Mouse (Mus musculus): ENCODE results near the gene Slc6a21.

The Slc6a21 gene

DNA sequence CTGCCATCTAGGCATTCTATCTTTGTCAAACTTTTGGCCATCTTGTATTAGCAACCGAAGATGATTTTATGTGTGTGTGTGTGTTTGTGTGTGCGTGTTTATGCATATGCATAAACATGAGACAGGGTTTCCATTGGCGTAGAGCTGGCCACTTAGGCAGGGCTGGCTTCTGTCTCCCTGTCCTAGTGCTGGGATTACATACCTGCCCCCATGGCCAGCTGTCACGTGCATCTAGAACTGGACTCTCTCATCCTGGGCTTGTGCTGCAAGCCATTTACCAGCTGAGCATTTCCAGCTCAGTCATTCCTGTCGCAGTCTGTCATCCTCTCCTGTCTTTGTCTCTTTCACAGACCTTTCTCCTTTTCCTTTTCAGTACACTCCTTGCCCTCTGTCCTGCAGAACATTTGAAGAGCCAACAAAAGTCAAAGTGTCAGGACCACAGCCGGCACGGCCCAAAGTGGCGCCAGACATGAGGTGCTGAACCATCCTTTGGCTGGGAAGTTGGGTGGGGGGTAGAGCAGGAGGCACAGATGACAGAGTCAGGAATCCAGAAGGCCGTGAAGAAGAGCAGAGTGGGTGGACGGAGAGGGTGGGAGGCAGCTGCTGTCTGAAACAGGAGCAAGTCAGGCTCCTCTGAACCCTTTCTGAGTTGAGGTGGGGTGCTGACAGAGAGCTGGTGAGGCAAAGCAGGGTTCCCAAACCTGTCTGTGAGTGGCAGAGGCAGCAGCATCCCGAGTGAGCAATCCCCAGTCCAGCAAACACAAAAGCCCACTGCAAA lies 20.1 kb upstream of the Slc6a21 start:
- no peak for DNase-seq

GRCm38 (mm10) chr7:45259281-45259680 lies 18.0 kb upstream of the Slc6a21 start:
- DNase-seq: no peak

- no peak for DNase-seq
Observed at GRCm38 (mm10) chr7:45262266-45262665, 15.0 kb upstream of the Slc6a21 start.

DNA sequence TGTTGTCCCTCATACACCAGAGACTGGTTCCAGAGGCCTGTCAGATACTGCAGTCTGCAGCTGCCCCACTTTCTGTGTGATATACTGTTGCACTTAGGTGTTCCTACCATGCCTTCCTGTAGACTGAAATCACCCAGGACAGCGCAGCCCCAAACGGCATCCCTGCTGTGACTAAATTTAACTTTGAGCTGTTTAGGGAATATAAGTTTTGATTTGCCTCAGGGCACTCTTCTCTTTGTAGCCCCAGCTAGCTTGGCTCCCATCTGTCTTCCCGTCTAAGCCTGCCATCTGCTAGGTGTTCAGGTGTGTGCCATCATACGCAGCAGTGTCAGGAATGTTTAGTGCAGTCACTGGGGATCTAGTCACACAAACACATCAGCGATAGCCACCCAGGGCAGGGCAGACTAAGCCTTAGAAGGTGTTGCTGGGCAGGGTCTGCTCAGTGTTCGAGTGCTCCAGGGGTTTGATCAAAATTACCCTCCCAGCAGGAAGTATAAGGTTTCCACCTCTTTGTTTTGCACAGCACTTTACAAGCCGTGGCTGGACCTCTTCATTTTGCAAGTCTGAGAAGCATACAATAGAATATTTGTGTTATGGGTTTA lies 14.2 kb upstream of the Slc6a21 start:
- DNase-seq: no peak

- no peak for DNase-seq
Observed at GRCm38 (mm10) chr7:45264348-45264747, 13.0 kb upstream of the Slc6a21 start.

DNA sequence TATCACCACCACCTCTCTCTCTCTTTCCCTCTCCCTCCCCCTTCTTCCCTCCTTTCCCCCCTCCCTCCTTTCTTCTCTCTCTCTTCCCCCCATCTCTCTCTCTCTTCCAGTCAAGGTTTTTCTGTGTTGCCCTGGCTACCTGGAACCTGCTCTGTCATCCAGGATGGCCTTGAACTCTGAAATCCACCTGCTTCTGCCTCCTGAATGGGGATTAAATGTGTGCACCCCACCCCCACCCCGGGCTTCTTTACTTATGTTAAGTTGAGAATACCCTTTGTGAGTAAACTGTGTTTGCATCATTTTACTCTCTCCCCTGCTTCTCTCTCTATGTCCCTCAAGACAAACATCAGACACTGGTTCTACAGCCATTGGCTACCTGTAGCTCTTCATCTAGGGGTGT lies 11.8 kb upstream of the Slc6a21 start:
- no peak for DNase-seq

GRCm38 (mm10) chr7:45272786-45273412 lies 4.4 kb upstream of the Slc6a21 start:
- no peak for DNase-seq

- no peak for DNase-seq
Observed at GRCm38 (mm10) chr7:45273672-45274071, 3.6 kb upstream of the Slc6a21 start.

DNA sequence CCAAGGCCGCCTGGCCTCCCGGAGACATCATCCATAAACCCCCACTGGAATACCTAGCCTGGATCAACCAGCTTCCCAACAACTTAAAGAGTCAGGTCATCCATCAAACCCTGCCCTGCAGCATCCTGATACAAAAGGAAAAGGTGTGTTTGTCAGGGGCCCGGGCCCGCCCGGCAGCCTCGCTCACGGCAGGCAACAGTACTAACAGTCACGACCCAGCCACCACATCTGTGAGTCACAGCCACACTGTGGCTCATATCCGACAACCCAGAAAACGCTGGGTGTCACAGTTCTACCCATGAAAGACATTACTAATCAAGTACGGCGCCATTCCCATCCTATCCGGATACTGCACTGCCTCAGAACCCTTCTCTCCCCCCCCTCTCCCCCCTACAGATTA lies 9.2 kb downstream of the Slc6a21 start:
- DNase-seq: no peak

- no peak for DNase-seq
Observed at GRCm38 (mm10) chr7:45296626-45297025, 19.3 kb downstream of the Slc6a21 start.

DNA sequence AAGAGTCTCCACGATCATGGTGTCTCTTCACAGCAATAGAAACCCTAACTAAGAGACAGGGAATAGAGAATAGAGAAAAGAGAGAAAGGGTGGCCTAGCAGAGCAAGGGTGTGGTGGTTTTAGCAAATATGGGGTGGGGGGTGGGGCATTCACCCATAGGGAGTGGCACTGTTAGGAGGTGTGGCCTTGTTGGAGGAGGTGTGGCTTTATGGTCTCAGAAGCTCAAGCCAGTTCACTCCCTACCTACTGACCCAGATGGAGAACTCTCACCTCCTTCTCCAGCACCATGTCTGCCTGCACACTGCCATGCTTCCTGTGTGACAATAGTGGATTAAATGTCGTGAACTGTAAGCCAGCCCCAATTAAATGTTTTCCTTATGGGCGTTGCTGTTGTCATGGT lies 20.2 kb downstream of the Slc6a21 start:
- no peak for DNase-seq

- DNase-seq: peak; percentile 70
Observed at GRCm38 (mm10) chr7:45299752-45300151, 22.4 kb downstream of the Slc6a21 start.

DNA sequence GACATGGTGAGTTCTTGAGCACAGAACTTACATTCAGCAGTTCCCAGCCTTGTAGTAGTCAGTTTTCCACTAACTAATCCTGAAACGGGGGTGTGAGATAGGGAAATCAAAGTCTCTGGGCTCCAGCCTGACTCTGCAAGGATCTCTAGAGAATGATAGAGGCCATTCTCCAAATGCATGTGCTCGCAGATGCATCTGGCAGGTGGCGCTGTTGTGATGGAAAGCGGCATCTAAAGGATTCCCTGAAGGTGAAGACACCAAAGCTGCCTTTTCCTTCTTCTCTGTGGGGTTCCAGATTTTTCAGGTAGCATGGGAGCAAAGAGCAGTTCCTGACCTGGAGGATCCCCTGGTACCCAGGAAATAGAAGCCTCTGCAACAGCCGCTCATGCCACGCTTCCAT lies 23.0 kb downstream of the Slc6a21 start:
- peak; percentile 83 for DNase-seq

- DNase-seq: peak; percentile 54
Observed at GRCm38 (mm10) chr7:45302626-45303025, 25.3 kb downstream of the Slc6a21 start.

DNA sequence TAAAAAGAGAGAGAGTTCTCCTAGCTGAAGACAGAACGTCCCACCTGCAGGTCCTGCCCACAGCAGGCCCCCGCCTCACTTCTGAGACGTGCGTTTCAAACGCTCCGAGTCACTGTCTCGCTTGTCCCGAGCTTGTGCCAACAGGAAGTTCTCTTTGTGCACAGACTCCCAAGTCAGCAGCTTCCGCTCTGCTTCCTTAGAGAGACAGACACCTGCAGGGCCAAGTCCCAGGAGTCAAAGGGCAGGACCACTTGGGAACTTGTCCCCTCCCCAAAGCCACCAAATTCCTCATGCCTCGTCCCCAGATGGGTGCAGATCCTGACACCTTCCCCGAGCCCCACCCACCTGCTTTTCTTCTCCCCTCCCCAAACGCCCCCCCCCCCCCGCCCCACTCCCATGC lies 27.6 kb downstream of the Slc6a21 start:
- DNase-seq: no peak

DNA sequence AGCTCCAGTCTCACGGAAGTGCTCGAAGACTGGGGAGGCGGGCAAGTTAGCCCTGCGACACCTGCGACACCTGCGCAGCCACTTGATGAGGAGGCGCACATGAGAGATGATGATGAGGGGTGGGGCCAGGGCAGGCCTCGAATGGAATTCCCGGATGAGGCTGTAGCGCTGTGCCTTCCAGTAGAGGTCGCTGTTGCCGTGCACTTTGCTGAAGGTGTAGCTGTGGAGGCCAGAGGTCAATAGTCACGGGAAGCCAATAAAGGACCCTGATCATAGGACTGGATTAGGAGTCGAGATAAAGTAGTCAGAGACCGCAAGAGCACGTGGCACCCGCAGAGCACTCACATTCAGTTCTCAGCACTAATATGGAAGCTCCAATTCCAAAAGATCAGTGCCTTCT lies 28.0 kb downstream of the Slc6a21 start:
- peak; percentile 63 for DNase-seq

GRCm38 (mm10) chr7:45308551-45309240 lies 31.4 kb downstream of the Slc6a21 start:
- DNase-seq: no peak

DNA sequence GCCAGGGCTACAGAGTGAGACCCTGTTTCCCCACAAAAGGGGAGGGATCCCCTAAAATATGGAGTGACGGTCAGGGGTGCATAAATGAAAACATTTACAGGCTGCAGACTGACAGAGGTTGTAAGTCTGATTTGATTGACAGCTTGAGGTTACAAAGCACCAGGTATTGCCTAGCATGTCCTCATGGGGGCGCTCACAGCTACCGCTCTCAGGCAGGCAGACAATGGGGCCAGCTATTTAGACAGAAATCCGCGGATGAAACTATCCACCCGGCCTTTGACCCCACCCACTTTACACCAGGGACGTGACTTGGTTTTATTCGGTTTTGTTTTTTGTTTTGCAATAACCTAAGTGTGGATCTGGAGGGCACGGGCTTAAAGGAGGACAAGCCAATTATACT lies 32.1 kb downstream of the Slc6a21 start:
- peak; percentile 49 for DNase-seq

DNA sequence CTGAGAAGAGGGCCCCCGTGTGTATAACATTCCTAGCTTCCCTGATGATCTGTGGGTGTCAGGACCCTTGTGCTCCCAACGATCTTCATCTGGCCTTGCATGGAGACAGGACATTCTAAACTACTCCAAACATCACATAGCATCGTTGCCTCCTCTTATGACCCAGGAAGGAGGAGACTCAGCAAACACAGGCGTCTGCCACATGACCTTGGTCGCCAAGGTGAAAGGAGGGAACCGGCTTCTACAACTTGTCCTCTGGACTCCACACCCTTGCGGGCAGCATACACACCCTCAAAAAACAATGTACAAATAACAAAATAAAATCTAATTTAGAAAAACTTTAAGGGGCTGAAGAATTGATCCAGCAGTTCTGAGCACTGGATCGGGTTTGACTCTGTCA lies 34.7 kb downstream of the Slc6a21 start:
- no peak for DNase-seq

- no peak for DNase-seq
Observed at GRCm38 (mm10) chr7:45312686-45313453, 35.6 kb downstream of the Slc6a21 start.

GRCm38 (mm10) chr7:45313495-45313894 lies 36.2 kb downstream of the Slc6a21 start:
- no peak for DNase-seq

DNA sequence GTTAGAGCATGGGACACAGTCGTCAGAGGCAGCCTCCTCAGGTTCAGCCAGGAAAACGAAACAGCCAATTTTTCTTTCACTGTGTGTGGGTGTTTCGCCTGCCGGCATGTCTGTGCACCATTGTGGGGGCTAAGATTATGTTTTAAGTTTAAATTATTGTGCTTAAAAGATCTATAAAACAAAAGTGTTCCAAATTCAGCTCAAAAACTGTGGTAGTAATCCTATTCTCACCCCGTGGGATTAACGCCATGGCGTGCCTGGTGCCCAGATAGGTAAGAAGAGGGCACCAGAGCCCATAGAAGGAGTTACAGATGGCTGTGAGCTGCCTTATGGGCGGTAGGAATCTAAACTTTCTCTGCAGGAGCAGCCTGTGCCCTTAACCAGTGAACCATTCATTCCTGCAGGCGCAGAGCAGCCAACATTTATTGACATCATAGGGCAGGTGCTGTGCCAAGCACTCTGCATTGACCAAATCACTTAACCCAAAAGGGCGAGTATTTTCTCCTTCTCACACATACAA lies 37.9 kb downstream of the Slc6a21 start:
- no peak for DNase-seq

DNA sequence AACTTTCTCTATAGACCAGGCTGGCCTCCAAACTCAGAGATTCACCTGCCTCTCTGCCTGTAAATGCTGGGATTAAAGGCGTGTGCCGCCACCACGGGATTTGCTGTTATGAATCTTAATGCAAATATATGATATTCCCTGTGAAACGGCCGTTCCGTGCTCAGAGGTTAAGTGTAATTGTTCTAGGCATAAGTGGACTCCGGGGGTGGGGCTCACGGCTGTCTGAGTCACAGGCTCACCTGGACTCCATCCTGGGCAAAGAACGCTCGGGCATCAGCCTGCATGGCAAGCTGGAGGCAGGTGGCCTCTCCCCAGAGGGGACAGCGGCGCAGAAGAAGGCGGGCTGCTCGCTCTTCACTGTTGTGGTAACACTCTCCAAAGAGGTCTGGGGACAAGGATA lies 39.2 kb downstream of the Slc6a21 start:
- no peak for DNase-seq

Measured in right cerebral cortex, postnatal 4 days (tissue).